Mouse (Mus musculus): ENCODE measurements around the gene Ctnnd2. TPM values are rescaled to one million over a fixed set of nuclear protein-coding genes. Genes with fewer than 3 reads are reported as not detected.

Gene Ctnnd2
- polyA plus RNA-seq, 1 experiment from 2014 or later: 1.3 TPM

DNA sequence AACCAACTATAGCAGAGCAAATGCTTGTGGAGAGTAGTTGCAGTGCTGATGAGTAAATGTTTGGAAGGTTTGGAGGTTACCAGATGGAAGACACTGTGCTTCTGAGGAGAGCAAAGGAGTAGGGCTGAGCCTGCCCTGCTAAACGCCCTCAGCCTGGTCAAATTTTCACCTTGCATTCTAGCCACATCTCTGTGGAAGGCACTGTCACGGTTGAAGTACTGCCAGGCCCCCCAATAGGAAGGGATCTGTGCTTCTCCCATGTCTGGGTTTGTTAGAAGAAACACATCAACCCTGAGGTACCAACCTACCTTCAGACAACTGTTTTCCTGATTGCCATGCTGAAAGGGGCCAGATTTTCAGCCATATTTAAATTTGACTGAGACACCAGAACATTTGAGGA is 585.6 kb downstream of the Ctnnd2 start:
- H3K36me3 ChIP-seq (ENCODE audit: control insufficient read depth, insufficient read depth, low read length): no peaks in the 10 kb centered on the region
- no peaks in the 10 kb centered on the region for H3K4me1 ChIP-seq (ENCODE audit: control insufficient read depth, insufficient read depth, low read length)
- ATAC-seq: no peak
- H3K4me3 ChIP-seq (ENCODE audit: low read length): no peak overlapping the region
- H3K9me3 ChIP-seq (ENCODE audit: control insufficient read depth, low read length): no peaks in the 10 kb centered on the region
- H3K27me3 ChIP-seq (replicated peaks; ENCODE audit: control insufficient read depth, insufficient read depth, low read length): no peaks in the 10 kb centered on the region
- no peak overlapping the region for H3K9ac ChIP-seq (ENCODE audit: low read depth, low read length)
- H3K4me2 ChIP-seq (ENCODE audit: low read depth, low read length): no peak overlapping the region
- no peak overlapping the region for H3K27ac ChIP-seq (ENCODE audit: low read length)
- WGBS: 82% methylated on average over 2 of the region's 2 CpGs

DNA sequence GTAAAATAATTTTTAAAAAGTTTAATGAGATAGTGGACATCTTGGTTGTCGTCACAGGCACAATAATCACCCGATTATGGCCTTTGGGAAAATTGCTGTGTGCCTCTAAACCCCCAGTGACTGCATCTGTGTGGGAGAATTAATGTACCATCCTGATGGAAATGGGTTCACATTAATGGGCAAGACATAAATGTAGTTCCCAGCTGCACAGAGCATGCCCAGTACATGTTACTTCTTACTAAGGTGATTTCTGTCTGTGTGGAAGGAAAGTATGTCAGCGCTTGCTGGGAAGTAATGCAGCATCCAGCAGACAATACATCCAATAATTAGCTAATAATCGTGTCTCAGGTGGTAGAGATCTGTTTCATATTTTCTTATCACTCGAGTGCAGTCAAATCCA is 589.8 kb downstream of the Ctnnd2 start:
- WGBS: 73% methylated on average over 5 of the region's 5 CpGs
- no peak overlapping the region for H3K9ac ChIP-seq (ENCODE audit: low read depth, low read length)
- no peaks in the 10 kb centered on the region for H3K9me3 ChIP-seq (ENCODE audit: control insufficient read depth, low read length)
- H3K4me2 ChIP-seq (ENCODE audit: low read depth, low read length): no peak overlapping the region
- no peaks in the 10 kb centered on the region for H3K27me3 ChIP-seq (replicated peaks; ENCODE audit: control insufficient read depth, insufficient read depth, low read length)
- ATAC-seq: no peak
- no peaks in the 10 kb centered on the region for H3K36me3 ChIP-seq (ENCODE audit: control insufficient read depth, insufficient read depth, low read length)
- no peaks in the 10 kb centered on the region for H3K4me1 ChIP-seq (ENCODE audit: control insufficient read depth, insufficient read depth, low read length)
- H3K27ac ChIP-seq (ENCODE audit: low read length): no peak overlapping the region
- no peak overlapping the region for H3K4me3 ChIP-seq (ENCODE audit: low read length)

- 91% methylated on average over 1 of the region's 1 CpGs for WGBS
- ATAC-seq: no peak
- no peaks in the 10 kb centered on the region for H3K9me3 ChIP-seq (ENCODE audit: control insufficient read depth, low read length)
- no peak overlapping the region for H3K4me3 ChIP-seq (ENCODE audit: low read length)
- no peak overlapping the region for H3K4me2 ChIP-seq (ENCODE audit: low read depth, low read length)
- no peak overlapping the region for H3K27ac ChIP-seq (ENCODE audit: low read length)
- H3K9ac ChIP-seq (ENCODE audit: low read depth, low read length): no peak overlapping the region
- no peaks in the 10 kb centered on the region for H3K27me3 ChIP-seq (replicated peaks; ENCODE audit: control insufficient read depth, insufficient read depth, low read length)
- no peaks in the 10 kb centered on the region for H3K4me1 ChIP-seq (ENCODE audit: control insufficient read depth, insufficient read depth, low read length)
- H3K36me3 ChIP-seq (ENCODE audit: control insufficient read depth, insufficient read depth, low read length): no peaks in the 10 kb centered on the region
Measured at GRCm38 (mm10) chr15:30762695-30763285, 590.4 kb downstream of the Ctnnd2 start.

DNA sequence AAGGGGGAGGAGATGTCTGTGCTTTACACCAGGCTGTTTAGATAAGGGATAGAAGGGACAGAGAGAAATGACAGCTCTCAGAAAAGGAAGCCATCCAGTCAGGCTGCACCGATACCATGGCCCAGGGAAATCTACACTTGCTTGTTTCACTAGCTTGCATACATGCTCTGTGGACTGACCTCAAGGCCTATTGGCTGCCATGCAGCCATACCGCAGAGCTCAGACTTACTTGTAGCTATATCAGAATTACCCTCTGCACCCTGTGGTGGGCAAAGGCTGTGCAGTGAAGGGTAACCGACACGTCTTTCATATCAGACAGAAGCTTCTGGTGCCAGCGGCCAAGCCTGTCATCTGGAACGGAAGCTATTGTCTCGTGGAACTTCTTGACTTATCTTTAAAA is 604.5 kb downstream of the Ctnnd2 start:
- H3K4me2 ChIP-seq (ENCODE audit: low read depth, low read length): no peak overlapping the region

DNA sequence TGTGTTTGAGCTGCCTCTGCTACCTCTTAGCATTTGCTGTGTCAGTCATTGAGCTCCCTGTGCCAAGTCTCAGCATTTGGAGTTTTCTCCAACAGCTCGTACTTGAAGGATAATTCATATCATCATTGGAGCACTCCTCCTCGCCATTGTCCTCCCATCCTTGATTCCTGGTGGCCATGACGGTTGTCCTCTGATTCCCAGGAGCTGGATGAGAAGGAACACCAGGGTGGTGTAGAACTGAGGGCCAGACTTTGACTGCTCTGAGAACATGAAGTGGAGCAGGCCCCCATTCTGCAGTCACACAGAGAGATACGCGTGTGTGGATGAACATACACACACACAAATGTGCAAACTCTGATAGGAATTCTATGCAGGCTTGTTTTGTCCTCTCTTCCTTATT is 605.4 kb downstream of the Ctnnd2 start:
- Histone ChIP-seq H3K36me3 (ENCODE audit: control insufficient read depth, insufficient read depth, low read length) (no peaks in the 10 kb centered on the region), H3K4me2 (ENCODE audit: low read depth, low read length) (no peak overlapping the region), H3K4me3 (ENCODE audit: low read length) (no peak overlapping the region), H3K4me1 (ENCODE audit: control insufficient read depth, insufficient read depth, low read length) (no peaks in the 10 kb centered on the region), H3K27me3 (replicated peaks; ENCODE audit: control insufficient read depth, insufficient read depth, low read length) (no peaks in the 10 kb centered on the region), H3K9me3 (ENCODE audit: control insufficient read depth, low read length) (no peaks in the 10 kb centered on the region), H3K9ac (ENCODE audit: low read depth, low read length) (no peak overlapping the region), H3K27ac (ENCODE audit: low read length) (no peak overlapping the region)
- WGBS: 93% methylated on average over 5 of the region's 5 CpGs
- no peak for ATAC-seq

More for the DNA sequence above, 604.5 kb downstream of the Ctnnd2 start:
- no peaks in the 10 kb centered on the region for H3K9me3 ChIP-seq (ENCODE audit: control insufficient read depth, low read length)
- H3K9ac ChIP-seq (ENCODE audit: low read depth, low read length): no peak overlapping the region
- WGBS: 91% methylated on average over 7 of the region's 7 CpGs
- no peaks in the 10 kb centered on the region for H3K36me3 ChIP-seq (ENCODE audit: control insufficient read depth, insufficient read depth, low read length)
- H3K4me1 ChIP-seq (ENCODE audit: control insufficient read depth, insufficient read depth, low read length): no peaks in the 10 kb centered on the region
- H3K27ac ChIP-seq (ENCODE audit: low read length): no peak overlapping the region
- no peak overlapping the region for H3K4me3 ChIP-seq (ENCODE audit: low read length)
- ATAC-seq: no peak
- no peaks in the 10 kb centered on the region for H3K27me3 ChIP-seq (replicated peaks; ENCODE audit: control insufficient read depth, insufficient read depth, low read length)

DNA sequence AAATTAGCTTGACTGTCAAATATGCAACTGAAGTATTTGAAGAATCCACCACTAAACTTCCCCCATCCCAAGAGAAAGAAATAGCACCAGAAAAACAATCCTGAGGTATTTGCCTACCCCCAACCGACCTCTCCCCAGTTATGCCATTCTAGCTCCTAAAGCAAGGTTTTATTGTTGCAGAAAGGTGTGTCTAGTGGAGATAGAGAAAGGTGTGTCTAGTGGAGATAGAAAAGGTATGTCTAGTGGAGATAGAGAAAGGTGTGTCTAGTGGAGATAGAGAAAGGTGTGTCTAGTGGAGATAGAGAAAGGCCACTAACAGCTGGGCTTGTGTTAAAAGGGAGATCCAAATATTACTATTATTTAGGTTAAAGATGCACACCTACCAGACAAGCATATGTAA is 607.5 kb downstream of the Ctnnd2 start:
- H3K27me3 ChIP-seq (replicated peaks; ENCODE audit: control insufficient read depth, insufficient read depth, low read length): no peaks in the 10 kb centered on the region
- H3K27ac ChIP-seq (ENCODE audit: low read length): no peak overlapping the region
- ATAC-seq: peak; percentile 84
- H3K4me1 ChIP-seq (ENCODE audit: control insufficient read depth, insufficient read depth, low read length): no peaks in the 10 kb centered on the region
- no peaks in the 10 kb centered on the region for H3K36me3 ChIP-seq (ENCODE audit: control insufficient read depth, insufficient read depth, low read length)
- H3K9me3 ChIP-seq (ENCODE audit: control insufficient read depth, low read length): no peaks in the 10 kb centered on the region
- whole genome bisulfite sequencing: 59% methylated on average over 1 of the region's 1 CpGs
- no peak overlapping the region for H3K4me2 ChIP-seq (ENCODE audit: low read depth, low read length)
- H3K9ac ChIP-seq (ENCODE audit: low read depth, low read length): no peak overlapping the region
- H3K4me3 ChIP-seq (ENCODE audit: low read length): no peak overlapping the region

DNA sequence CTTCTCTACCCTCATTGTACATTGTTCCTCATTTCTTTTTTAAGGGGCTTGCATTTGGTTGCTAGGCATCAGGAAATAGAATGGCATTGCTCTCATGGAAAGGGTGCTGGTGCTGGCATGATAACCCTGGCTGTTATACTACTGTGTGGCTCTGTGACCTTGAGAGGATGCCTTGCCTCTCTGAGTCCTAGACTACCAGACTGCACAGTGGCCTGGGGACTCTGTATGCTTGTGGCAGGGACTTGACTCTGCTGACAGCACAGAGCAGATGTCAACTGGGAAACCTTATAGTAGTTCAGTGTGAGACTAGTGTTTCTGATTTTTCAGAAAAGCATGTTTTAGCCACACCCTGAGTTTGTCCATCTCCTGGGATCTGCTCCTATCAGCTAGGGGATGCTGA is 608.6 kb downstream of the Ctnnd2 start:
- no peaks in the 10 kb centered on the region for H3K27me3 ChIP-seq (replicated peaks; ENCODE audit: control insufficient read depth, insufficient read depth, low read length)
- no peak overlapping the region for H3K9ac ChIP-seq (ENCODE audit: low read depth, low read length)
- no peak overlapping the region for H3K27ac ChIP-seq (ENCODE audit: low read length)
- no peaks in the 10 kb centered on the region for H3K36me3 ChIP-seq (ENCODE audit: control insufficient read depth, insufficient read depth, low read length)
- no peak for ATAC-seq
- no peak overlapping the region for H3K4me3 ChIP-seq (ENCODE audit: low read length)
- no peaks in the 10 kb centered on the region for H3K9me3 ChIP-seq (ENCODE audit: control insufficient read depth, low read length)
- no peaks in the 10 kb centered on the region for H3K4me1 ChIP-seq (ENCODE audit: control insufficient read depth, insufficient read depth, low read length)
- no peak overlapping the region for H3K4me2 ChIP-seq (ENCODE audit: low read depth, low read length)

DNA sequence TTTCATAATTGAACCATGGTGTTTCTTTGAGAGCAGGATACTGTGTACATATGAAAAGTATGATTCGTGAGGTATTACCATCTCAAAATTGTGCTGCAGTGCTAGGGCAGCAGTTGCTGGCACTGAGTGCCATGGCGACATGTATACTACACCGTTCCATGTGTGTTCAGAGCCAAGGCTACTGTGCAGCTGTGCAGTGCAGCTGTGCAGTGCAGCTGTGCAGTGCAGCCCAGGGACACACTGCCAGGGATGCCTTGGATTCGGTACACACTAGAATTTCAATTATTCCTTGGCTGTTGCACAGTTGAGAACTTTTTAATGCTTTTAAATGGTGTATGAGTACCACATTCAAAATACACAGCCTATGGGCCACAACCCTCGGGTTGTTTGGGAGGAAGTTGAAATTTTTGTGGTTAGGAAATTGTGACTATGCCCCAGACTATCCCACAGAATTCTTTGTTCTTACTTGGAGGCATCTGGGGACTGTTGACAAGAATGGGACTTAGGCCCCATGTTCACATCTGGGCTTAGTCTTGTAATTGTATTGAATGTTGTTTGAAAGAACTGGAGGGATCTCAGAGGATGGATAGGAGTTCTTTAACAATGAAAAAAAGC is 613.4 kb downstream of the Ctnnd2 start:
- Histone ChIP-seq H3K4me1 (ENCODE audit: control insufficient read depth, insufficient read depth, low read length) (no peaks in the 10 kb centered on the region), H3K27ac (ENCODE audit: low read length) (no peak overlapping the region), H3K27me3 (replicated peaks; ENCODE audit: control insufficient read depth, insufficient read depth, low read length) (no peaks in the 10 kb centered on the region), H3K4me3 (ENCODE audit: low read length) (no peak overlapping the region), H3K9me3 (ENCODE audit: control insufficient read depth, low read length) (no peaks in the 10 kb centered on the region), H3K9ac (ENCODE audit: low read depth, low read length) (no peak overlapping the region), H3K36me3 (ENCODE audit: control insufficient read depth, insufficient read depth, low read length) (no peaks in the 10 kb centered on the region), H3K4me2 (ENCODE audit: low read depth, low read length) (no peak overlapping the region)
- no peak for ATAC-seq
- 80% methylated on average over 5 of the region's 5 CpGs for WGBS

GRCm38 (mm10) chr15:30793260-30793659 is 620.9 kb downstream of the Ctnnd2 start:
- H3K27me3 ChIP-seq (replicated peaks; ENCODE audit: control insufficient read depth, insufficient read depth, low read length): no peaks in the 10 kb centered on the region
- H3K4me2 ChIP-seq (ENCODE audit: low read depth, low read length): no peak overlapping the region
- no peak overlapping the region for H3K9ac ChIP-seq (ENCODE audit: low read depth, low read length)
- no peak overlapping the region for H3K4me3 ChIP-seq (ENCODE audit: low read length)
- ATAC-seq: no peak
- H3K4me1 ChIP-seq (ENCODE audit: control insufficient read depth, insufficient read depth, low read length): no peaks in the 10 kb centered on the region
- no peaks in the 10 kb centered on the region for H3K9me3 ChIP-seq (ENCODE audit: control insufficient read depth, low read length)
- H3K36me3 ChIP-seq (ENCODE audit: control insufficient read depth, insufficient read depth, low read length): no peaks in the 10 kb centered on the region
- 73% methylated on average over 3 of the region's 3 CpGs for WGBS
- no peak overlapping the region for H3K27ac ChIP-seq (ENCODE audit: low read length)

DNA sequence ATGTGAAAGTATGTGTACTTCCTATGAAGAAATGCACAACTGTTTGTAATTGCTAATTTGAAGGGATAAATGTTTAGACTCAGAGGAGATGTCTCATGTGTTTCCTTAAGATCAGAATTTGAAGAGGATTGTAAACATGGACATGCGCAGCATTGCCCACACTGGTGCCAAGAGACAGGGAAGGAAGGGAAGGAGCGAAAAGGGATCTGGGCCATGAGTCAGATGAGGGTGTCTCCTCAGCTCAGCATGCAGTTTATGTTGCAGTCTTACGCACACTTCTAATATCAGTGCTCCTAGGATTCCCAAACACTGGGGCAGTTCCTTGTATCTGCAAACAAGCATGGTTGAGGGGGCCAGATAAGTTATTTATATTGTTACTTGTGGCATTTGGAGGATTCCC is 623.3 kb downstream of the Ctnnd2 start:
- no peak for ATAC-seq
- no peaks in the 10 kb centered on the region for H3K9me3 ChIP-seq (ENCODE audit: control insufficient read depth, low read length)
- 78% methylated on average over 3 of the region's 3 CpGs for WGBS
- H3K4me3 ChIP-seq (ENCODE audit: low read length): no peak overlapping the region
- H3K27ac ChIP-seq (ENCODE audit: low read length): no peak overlapping the region
- H3K9ac ChIP-seq (ENCODE audit: low read depth, low read length): no peak overlapping the region
- H3K4me2 ChIP-seq (ENCODE audit: low read depth, low read length): no peak overlapping the region
- H3K27me3 ChIP-seq (replicated peaks; ENCODE audit: control insufficient read depth, insufficient read depth, low read length): no peaks in the 10 kb centered on the region
- H3K4me1 ChIP-seq (ENCODE audit: control insufficient read depth, insufficient read depth, low read length): no peaks in the 10 kb centered on the region
- no peaks in the 10 kb centered on the region for H3K36me3 ChIP-seq (ENCODE audit: control insufficient read depth, insufficient read depth, low read length)
